Mouse (Mus musculus) c-Kit-negative CD71-positive TER-119-positive erythroid progenitor cells, embryonic 14.5 days (primary cell): ENCODE data around the gene P2rx1.

Experiments used
- DNase-seq: peaks from one replicate; pipeline ENCODE4 v3.0.0-alpha.2; 2013; ENCODE audit warnings: low read depth, low spot score

Gene P2rx1

DNA sequence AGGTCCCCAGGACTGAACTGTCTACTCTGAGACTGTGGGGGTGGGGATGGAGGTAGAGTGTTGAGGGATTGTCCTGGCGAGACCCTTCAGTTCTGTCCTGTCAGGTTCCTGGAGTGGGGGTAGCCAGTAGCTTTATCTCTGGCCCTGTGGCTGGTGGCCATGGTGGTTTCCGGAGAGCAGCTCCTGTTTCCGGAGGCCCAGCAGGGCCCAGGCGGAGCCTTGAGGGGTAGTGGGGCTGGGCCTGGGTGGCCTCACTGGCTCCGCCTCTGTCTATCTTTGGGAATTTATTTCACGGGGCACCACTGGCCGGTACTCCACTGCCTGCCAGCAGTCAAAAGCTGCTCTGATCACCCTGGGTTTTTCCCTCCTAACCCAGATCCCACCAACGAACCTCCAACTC is at the start of gene P2rx1:
Gene P2rx1, plus strand, starts transcription at position 333 of the 400 bp plus-strand sequence.
- DNase-seq: no peak

DNA sequence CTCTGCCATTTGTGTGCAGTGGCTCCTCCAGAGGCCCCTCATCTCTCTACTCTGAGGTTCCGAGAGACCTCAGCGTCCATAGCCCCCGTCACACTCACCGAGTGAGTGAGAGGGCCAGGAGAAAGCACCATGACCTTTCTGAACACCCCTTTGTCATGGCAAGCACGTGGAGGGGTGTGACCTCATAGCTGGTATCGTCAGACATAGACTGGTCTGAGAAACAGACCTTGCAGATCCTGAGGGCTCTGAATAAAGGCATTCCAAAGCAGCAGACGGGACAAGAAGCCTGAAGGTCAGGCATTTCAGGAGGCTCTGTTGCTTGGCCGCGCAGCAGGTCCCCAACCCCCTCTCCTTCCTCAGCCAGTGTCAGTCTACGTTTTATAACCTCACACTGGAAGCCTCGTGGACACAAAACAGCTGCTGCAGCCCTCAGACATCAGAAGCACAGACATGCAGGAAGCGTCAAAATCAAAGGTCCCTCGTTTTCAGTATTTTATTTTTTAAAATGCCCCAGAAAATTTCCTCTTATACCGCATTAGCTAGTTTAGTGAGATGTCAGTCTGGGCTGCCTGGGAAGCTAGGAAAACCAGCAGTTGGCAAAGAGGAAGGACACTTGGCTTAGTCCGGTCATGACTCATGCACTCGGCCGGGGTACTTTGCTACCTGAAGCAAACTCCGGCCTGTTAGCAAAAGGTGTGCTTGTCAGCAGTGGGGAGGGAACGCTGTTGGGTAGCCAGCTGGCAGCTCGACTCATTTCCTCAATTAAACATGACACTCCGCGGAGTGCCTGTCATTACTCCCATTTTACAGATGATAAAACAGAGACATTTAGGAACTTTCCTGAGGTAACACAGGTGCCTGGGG is 47.5 kb upstream of the P2rx1 start:
- no peak for DNase-seq

DNA sequence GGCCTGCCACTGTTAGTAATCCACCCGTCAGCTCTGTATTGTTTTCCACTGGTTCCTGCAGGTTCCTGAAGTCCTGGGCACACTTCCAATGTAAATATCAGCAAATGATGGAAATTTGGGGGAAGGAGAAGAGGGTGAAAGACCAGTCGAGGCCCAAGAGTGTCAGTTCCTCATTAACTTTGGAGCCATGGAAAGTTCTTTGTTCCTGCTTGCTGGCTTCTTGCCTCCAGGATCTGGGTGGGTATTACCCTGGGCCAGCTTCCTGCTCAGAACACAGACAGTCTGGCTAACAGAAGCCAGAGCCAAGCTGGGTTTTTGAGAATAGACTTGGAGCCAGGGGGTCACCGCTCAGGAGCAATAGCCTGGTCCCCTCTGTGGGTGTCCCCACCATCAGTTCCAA is 46.7 kb upstream of the P2rx1 start:
- DNase-seq: no peak

DNA sequence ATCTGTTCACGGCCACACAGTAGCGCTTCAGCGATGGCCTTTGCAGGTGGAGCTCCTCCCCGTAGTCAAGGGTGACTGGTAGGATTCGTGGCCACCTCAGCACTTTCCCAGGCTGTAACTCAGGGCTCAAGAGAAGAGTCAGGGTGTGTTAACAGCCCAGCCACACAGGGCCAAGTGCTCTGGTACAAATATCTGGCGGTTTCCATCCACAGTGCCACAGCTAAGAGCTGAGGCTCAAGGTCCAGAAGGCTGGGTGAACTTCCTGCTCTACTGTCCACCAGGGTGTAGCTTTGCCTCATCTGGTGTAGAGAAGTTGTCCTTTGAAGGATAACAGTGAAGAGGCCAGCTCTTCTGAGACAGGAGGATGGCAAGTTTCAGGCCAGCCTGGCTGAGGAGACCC is 46.2 kb upstream of the P2rx1 start:
- DNase-seq: no peak

DNA sequence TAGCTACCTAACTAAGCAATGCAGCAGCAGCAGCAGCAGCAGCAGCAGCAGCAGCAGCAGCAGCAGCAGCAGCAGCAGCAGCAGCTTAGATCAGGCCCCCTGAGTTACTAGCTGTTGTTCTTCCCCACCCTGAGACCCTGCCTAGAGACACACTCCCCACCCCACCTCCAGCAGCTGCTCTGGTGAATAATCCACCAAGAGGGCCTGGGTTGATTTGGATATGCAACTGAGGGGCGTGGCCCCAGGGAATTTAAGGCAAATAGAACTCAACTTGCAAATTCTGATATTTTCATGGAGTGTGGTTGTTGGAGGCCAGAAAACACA is 45.8 kb upstream of the P2rx1 start:
- no peak for DNase-seq

DNA sequence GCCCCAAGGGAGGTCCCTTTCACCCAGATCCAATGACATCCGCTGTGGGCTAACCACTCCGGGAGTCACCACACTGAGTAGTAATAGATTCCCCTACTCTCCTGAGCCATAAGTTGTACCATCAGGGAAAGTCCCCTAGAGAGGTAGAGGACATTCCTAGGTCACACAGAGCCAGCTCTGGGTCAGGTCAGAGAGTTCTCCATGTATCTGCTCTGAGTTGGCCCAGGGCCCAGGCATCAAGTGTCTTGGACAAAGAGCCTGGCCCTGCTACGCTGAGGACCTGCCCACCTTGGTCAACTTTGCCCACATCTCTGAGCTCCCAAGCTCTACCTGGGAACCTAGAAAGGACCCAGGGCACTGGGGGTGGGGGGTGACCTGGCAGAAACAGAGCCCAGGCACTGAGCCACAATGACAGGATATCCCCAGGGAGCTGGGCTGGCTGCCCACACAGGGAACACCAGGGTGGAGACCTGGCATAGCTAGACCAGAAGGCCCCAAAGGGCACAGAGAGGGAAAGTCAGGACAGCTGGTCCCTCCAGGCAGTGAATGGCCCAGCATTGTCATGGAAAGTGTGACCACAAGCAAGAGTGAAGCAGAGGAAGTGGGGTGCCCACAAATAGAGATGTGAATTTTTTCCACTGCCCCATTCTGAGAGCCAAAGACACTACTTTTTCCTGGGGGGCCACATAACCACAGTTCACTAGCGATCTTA is 45.3 kb upstream of the P2rx1 start:
- no peak for DNase-seq

GRCm38 (mm10) chr11:72954216-72954615 is 44.7 kb upstream of the P2rx1 start:
- no peak for DNase-seq

DNA sequence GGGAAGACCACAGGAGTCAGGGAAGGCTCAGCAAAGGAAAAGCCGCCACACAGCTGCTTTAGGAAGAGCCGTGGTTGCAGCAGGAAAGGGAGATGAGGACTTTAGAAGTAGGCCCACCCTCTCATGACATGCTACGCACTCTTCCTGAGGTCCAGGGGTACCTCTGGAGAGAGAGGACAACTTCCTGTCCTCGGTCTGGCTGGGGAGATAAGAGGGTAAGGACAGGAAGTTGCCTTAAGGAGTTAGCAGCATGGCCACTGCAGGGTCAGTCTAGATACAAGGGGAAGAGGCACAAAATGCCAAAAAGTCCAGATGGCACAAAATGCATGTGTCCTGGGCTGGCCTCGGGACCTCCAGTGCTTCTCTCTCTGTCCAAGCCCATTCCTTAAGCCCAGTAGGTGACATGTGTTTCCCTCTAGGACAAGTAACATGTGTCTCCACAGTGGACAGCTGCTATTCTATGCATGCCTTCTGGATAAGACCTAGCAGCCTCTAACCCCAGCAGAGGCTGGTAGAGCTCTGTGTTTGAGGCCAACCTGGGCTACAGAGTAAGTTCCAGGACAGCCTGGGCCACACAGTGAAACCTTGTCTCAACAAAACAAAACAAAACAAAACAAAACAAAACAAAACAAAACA is 43.4 kb upstream of the P2rx1 start:
- no peak for DNase-seq

GRCm38 (mm10) chr11:72957318-72957717 is 41.6 kb upstream of the P2rx1 start:
- no peak for DNase-seq

DNA sequence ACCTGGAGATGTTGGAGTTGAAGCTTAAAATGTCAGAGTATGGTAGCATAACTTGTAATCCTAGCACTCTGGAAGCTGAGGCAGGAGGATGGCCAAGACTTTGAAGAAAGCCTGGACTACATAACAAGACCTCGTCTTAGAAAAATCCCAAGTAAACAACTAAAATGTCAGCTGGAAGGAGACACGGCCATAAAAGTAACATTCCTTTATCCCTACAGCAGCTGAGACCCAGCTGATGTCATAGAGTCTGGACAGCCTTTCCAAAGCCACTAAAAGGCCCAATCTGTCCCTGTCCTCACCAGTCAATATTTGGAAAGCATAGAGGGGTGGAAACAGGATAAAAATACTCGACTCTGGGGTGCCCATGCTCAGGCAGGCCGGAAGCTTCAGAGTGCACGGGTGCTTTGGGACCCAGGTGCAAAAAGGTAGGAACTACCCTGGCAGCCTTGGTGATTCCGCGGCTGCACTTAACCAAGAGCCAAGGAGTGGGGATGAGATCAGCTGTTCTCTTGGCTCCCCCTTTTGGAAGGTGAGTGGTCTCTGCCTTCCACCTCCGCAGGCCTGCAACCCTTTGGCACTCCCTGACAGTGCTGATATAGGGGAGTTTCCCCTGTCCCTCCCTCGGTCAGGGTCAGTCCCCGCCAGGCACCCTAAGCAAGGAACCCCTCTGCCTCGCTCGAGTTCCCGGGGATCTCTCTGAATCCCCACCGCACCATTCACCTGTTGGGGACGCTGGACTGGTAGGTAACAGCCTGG is 38.8 kb upstream of the P2rx1 start:
- DNase-seq: no peak

DNA sequence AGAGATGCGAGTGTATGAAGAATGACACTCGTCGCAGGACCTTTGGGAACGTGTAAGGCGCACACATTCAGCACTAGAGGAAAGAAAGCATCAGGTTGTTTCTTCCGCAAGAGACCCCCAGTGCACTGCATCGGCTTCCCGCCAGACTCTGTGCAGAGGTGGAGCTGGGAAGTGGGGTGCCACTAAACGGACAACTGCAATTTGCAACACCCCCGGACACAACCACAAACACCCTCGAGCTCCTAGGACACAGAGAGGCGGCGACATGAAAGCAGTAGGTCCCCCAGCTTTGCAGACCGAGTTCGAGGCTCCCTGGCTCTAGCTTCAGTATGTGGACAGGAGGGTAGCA is 38.2 kb upstream of the P2rx1 start:
- no peak for DNase-seq

GRCm38 (mm10) chr11:72961072-72961980 is 37.6 kb upstream of the P2rx1 start, which contains the start of gene Atp2a3:
Gene Atp2a3 (plus strand): TSS chr11:72961169.
- no peak for DNase-seq

DNA sequence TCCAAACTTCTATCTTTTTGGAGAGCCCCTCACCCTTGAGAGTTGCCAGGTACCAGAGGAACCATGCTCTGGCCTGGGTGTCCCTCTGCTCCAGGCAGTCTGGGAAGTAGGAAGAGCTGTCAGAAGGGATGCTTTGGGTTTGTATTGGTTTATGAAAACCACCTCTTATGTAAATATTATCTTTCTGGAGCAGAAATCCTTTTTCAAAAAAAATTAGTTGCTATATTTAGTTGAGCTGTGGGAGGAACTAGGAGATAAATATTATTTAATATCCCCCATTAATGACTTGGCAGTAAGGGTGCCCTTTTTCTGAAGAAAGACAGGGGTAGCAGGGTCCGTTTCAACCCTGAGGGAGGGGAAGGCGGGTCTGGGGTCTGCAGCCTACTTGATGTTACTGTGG is 36.5 kb upstream of the P2rx1 start:
- no peak for DNase-seq

GRCm38 (mm10) chr11:72963058-72963788 is 35.7 kb upstream of the P2rx1 start:
- DNase-seq: no peak

GRCm38 (mm10) chr11:72963789-72964294 is 35.1 kb upstream of the P2rx1 start:
- DNase-seq: no peak

GRCm38 (mm10) chr11:72974995-72975503 is 23.9 kb upstream of the P2rx1 start:
- DNase-seq: no peak

DNA sequence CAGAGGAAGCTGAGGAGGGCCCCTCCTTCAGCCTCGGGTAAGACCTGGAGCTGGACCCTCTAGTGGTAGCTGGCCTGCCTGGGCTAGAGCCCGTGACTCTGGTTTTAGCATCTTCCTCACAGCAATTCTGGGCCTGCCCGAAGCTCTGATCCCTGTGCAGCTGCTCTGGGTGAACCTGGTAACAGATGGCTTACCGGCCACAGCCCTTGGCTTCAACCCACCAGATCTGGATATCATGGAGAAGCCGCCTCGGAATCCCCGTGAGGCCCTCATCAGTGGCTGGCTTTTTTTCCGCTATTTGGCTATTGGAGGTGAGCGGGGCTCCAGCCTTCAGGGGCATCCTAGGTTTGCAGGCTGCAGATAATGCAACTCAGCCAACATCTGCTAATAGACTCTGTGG is 16.4 kb upstream of the P2rx1 start:
- DNase-seq: no peak

DNA sequence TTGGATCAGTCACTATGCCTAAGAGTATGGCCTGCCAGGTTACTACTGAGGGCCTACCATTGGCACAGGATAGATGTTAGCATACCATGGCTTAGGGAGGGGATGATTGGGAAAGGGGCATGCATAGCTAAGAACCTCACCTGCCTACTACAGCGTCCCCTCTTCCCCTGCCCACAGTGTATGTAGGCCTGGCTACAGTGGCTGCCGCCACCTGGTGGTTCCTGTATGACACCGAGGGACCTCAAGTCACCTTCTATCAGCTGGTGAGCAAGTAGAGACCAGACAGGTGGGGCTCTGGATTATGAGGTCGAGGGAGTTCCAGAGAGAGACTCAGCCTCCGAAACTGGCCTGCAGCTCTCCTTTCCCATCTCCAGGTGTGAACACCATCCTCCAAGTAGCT is 15.6 kb upstream of the P2rx1 start:
- DNase-seq: no peak

- no peak for DNase-seq
Observed at GRCm38 (mm10) chr11:72986745-72987144, 12.2 kb upstream of the P2rx1 start.

GRCm38 (mm10) chr11:72987234-72987633 is 11.7 kb upstream of the P2rx1 start:
- DNase-seq: no peak
